Mouse (Mus musculus): ENCODE measurements around the gene Ace2.

GRCm38 (mm10) chrX:164101483-164101882 lies 37.6 kb upstream of the Ace2 start:
- TF ChIP-seq POLR2A (IDR thresholded peaks at IDR 0.05; ENCODE audit: control insufficient read depth, extremely low read depth, insufficient read depth, low read length, poor library complexity) (no peak), CTCF (IDR thresholded peaks at IDR 0.05; ENCODE audit: borderline replicate concordance, control insufficient read depth, extremely low read depth, insufficient read depth, low read length, poor library complexity) (no peak)

Data from thymus, adult 2 months (tissue).